Mouse (Mus musculus): Measurements from ENCODE around the gene Atrn. TPM values are rescaled to one million over a fixed set of nuclear protein-coding genes. Genes with fewer than 3 reads are reported as not detected.
A peak's percentile ranks its signal among the peaks of the same experiment; 100 is the strongest.

Gene Atrn
- polyA plus RNA-seq, 1 experiment: 16.4 TPM

GRCm38 (mm10) chr2:131042988-131043387 lies 136.7 kb downstream of the Atrn start, which contains the start of gene Gfra4:
Gene Gfra4, minus strand, starts transcription at chr2:131043088.
- WGBS: 78% methylated on average over 2 of the region's 2 CpGs
- TF ChIP-seq CTCF (IDR thresholded peaks at IDR 0.05; ENCODE audit: insufficient read depth, low read length) (no peak), POLR2A (IDR thresholded peaks at IDR 0.05; ENCODE audit: borderline replicate concordance, extremely low read depth, low read depth, low read length) (no peak)
- H3K4me1 ChIP-seq (ENCODE audit: control insufficient read depth, insufficient read depth, low read length): no peaks in the 10 kb centered on the region
- DNase-seq: no peak
- H3K4me3 ChIP-seq (replicated peaks; ENCODE audit: extremely low read depth, low read depth, low read length): no peak within 1 kb of the TSS

- no peaks in the 10 kb centered on the region for H3K4me1 ChIP-seq (ENCODE audit: control insufficient read depth, insufficient read depth, low read length)
- H3K4me3 ChIP-seq (replicated peaks; ENCODE audit: extremely low read depth, low read depth, low read length): no peak overlapping the region
- no peak for DNase-seq
- no peak for TF ChIP-seq POLR2A (IDR thresholded peaks at IDR 0.05; ENCODE audit: borderline replicate concordance, extremely low read depth, low read depth, low read length)
- no peak for TF ChIP-seq CTCF (IDR thresholded peaks at IDR 0.05; ENCODE audit: insufficient read depth, low read length)
- 10% methylated on average over 7 of the region's 7 CpGs for WGBS
These were observed 138.1 kb downstream of the Atrn start for GRCm38 (mm10) chr2:131044354-131044852.

- Histone ChIP-seq H3K4me3 (replicated peaks; ENCODE audit: extremely low read depth, low read depth, low read length) (no peak overlapping the region), H3K4me1 (ENCODE audit: control insufficient read depth, insufficient read depth, low read length) (no peaks in the 10 kb centered on the region)
- WGBS: 40% methylated on average over 9 of the region's 9 CpGs
- TF ChIP-seq POLR2A (IDR thresholded peaks at IDR 0.05; ENCODE audit: borderline replicate concordance, extremely low read depth, low read depth, low read length) (no peak), CTCF (IDR thresholded peaks at IDR 0.05; ENCODE audit: insufficient read depth, low read length) (no peak)
- DNase-seq: no peak
These were observed 138.9 kb downstream of the Atrn start for GRCm38 (mm10) chr2:131044989-131045720.

- no peaks in the 10 kb centered on the region for H3K4me1 ChIP-seq (ENCODE audit: control insufficient read depth, insufficient read depth, low read length)
- no peak overlapping the region for H3K4me3 ChIP-seq (replicated peaks; ENCODE audit: extremely low read depth, low read depth, low read length)
- 72% methylated on average over 2 of the region's 2 CpGs for WGBS
- TF ChIP-seq CTCF (IDR thresholded peaks at IDR 0.05; ENCODE audit: insufficient read depth, low read length) (no peak), POLR2A (IDR thresholded peaks at IDR 0.05; ENCODE audit: borderline replicate concordance, extremely low read depth, low read depth, low read length) (no peak)
- no peak for DNase-seq
These were observed 139.7 kb downstream of the Atrn start for GRCm38 (mm10) chr2:131046025-131046424.

GRCm38 (mm10) chr2:131052043-131052442 lies 145.7 kb downstream of the Atrn start:
- peaks cover 9% of the 10 kb centered on the region for H3K4me1 ChIP-seq (ENCODE audit: control insufficient read depth, insufficient read depth, low read length)
- 71% methylated on average over 5 of the region's 5 CpGs for WGBS
- TF ChIP-seq CTCF (IDR thresholded peaks at IDR 0.05; ENCODE audit: insufficient read depth, low read length) (no peak), POLR2A (IDR thresholded peaks at IDR 0.05; ENCODE audit: borderline replicate concordance, extremely low read depth, low read depth, low read length) (no peak)
- no peak for DNase-seq
- no peak overlapping the region for H3K4me3 ChIP-seq (replicated peaks; ENCODE audit: extremely low read depth, low read depth, low read length)

GRCm38 (mm10) chr2:131052862-131053418 lies 146.6 kb downstream of the Atrn start:
- DNase-seq: peak; percentile 1
- TF ChIP-seq POLR2A (IDR thresholded peaks at IDR 0.05; ENCODE audit: borderline replicate concordance, extremely low read depth, low read depth, low read length) (no peak), CTCF (IDR thresholded peaks at IDR 0.05; ENCODE audit: insufficient read depth, low read length) (no peak)
- no peak overlapping the region for H3K4me3 ChIP-seq (replicated peaks; ENCODE audit: extremely low read depth, low read depth, low read length)
- peaks cover 9% of the 10 kb centered on the region for H3K4me1 ChIP-seq (ENCODE audit: control insufficient read depth, insufficient read depth, low read length)
- WGBS: 68% methylated on average over 6 of the region's 6 CpGs

GRCm38 (mm10) chr2:131053851-131054645 lies 147.8 kb downstream of the Atrn start:
- DNase-seq: no peak
- Histone ChIP-seq H3K4me3 (replicated peaks; ENCODE audit: extremely low read depth, low read depth, low read length) (no peak overlapping the region), H3K4me1 (ENCODE audit: control insufficient read depth, insufficient read depth, low read length) (peaks cover 9% of the 10 kb centered on the region)
- no peak for TF ChIP-seq CTCF (IDR thresholded peaks at IDR 0.05; ENCODE audit: insufficient read depth, low read length)
- no peak for TF ChIP-seq POLR2A (IDR thresholded peaks at IDR 0.05; ENCODE audit: borderline replicate concordance, extremely low read depth, low read depth, low read length)
- WGBS: 8% methylated on average over 45 of the region's 45 CpGs

GRCm38 (mm10) chr2:131054646-131055264 lies 148.5 kb downstream of the Atrn start:
- 9% methylated on average over 21 of the region's 21 CpGs for WGBS
- peaks cover 9% of the 10 kb centered on the region for H3K4me1 ChIP-seq (ENCODE audit: control insufficient read depth, insufficient read depth, low read length)
- DNase-seq: peak; percentile 4
- TF ChIP-seq POLR2A (IDR thresholded peaks at IDR 0.05; ENCODE audit: borderline replicate concordance, extremely low read depth, low read depth, low read length): no peak
- TF ChIP-seq CTCF (IDR thresholded peaks at IDR 0.05; ENCODE audit: insufficient read depth, low read length): no peak
- no peak overlapping the region for H3K4me3 ChIP-seq (replicated peaks; ENCODE audit: extremely low read depth, low read depth, low read length)

- DNase-seq: peak; percentile 42
- Histone ChIP-seq H3K4me1 (ENCODE audit: control insufficient read depth, insufficient read depth, low read length) (peaks cover 9% of the 10 kb centered on the region), H3K4me3 (replicated peaks; ENCODE audit: extremely low read depth, low read depth, low read length) (no peak overlapping the region)
- WGBS: 11% methylated on average over 10 of the region's 10 CpGs
- peak; percentile 81 for TF ChIP-seq CTCF (IDR thresholded peaks at IDR 0.05; ENCODE audit: insufficient read depth, low read length)
- no peak for TF ChIP-seq POLR2A (IDR thresholded peaks at IDR 0.05; ENCODE audit: borderline replicate concordance, extremely low read depth, low read depth, low read length)
These were observed 149.3 kb downstream of the Atrn start for GRCm38 (mm10) chr2:131055631-131056030.

Data from lung, adult 2 months (tissue).